Mouse (Mus musculus): Measurements from ENCODE around the gene Cdh18. TPM values are rescaled to one million over a fixed set of nuclear protein-coding genes. Genes with fewer than 3 reads are reported as not detected.
"Not testable (repeated sequence)": the region's sequence is repeated elsewhere in the genome, so short reads cannot be mapped to it uniquely, and the experiment has no call there.

Cdh18 gene
- polyA plus RNA-seq, 1 experiment, result not detected

DNA sequence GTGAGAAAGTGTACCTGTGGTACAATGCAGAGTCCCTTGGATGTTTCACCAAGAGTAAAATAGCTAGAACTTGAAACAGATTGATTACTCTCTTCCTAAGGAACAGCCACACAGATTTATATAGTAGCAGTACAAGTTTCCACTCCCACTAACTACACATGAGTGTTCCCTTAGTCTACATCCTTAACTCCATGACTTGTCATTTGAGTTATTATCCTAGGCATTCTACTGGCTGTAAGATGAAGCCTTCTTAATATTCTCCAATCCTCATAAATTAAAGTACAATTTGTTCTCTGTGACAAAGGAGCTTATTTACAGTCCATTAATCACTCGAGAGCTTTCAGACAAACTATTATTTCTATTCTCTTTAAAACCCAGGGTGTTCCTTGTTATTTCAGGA is 756.2 kb downstream of the Cdh18 start:
- TF ChIP-seq GATA1 (IDR thresholded peaks at IDR 0.05; ENCODE audit: borderline replicate concordance, low read length), result no peak
- Histone ChIP-seq H3K36me3 (replicated peaks; ENCODE audit: low read length) (no peaks in the 10 kb centered on the region), H3K27me3 (replicated peaks) (no peaks in the 10 kb centered on the region), H3K4me3 (replicated peaks) (no peak overlapping the region), H3K9me3 (no peaks in the 10 kb centered on the region), H3K4me1 (no peaks in the 10 kb centered on the region)

- TF ChIP-seq GATA1 (IDR thresholded peaks at IDR 0.05; ENCODE audit: borderline replicate concordance, low read length) (no peak), FLI1 (IDR thresholded peaks at IDR 0.05; ENCODE audit: low read length) (no peak)
- no peaks in the 10 kb centered on the region for H3K36me3 ChIP-seq (replicated peaks; ENCODE audit: low read length)
- no peaks in the 10 kb centered on the region for H3K27me3 ChIP-seq (replicated peaks)
- no peak overlapping the region for H3K4me3 ChIP-seq (replicated peaks)
- H3K9me3 ChIP-seq, result no peaks in the 10 kb centered on the region
- H3K4me1 ChIP-seq, result no peaks in the 10 kb centered on the region
Observed at GRCm38 (mm10) chr15:23316766-23317165, 767.9 kb downstream of the Cdh18 start.

GRCm38 (mm10) chr15:23317409-23317808 is 768.6 kb downstream of the Cdh18 start:
- no peaks in the 10 kb centered on the region for H3K27me3 ChIP-seq (replicated peaks)
- H3K4me3 ChIP-seq (replicated peaks), result no peak overlapping the region
- H3K9me3 ChIP-seq, result no peaks in the 10 kb centered on the region
- TF ChIP-seq FLI1 (IDR thresholded peaks at IDR 0.05; ENCODE audit: low read length) (no peak), GATA1 (IDR thresholded peaks at IDR 0.05; ENCODE audit: borderline replicate concordance, low read length) (no peak)
- H3K4me1 ChIP-seq, result no peaks in the 10 kb centered on the region
- no peaks in the 10 kb centered on the region for H3K36me3 ChIP-seq (replicated peaks; ENCODE audit: low read length)

DNA sequence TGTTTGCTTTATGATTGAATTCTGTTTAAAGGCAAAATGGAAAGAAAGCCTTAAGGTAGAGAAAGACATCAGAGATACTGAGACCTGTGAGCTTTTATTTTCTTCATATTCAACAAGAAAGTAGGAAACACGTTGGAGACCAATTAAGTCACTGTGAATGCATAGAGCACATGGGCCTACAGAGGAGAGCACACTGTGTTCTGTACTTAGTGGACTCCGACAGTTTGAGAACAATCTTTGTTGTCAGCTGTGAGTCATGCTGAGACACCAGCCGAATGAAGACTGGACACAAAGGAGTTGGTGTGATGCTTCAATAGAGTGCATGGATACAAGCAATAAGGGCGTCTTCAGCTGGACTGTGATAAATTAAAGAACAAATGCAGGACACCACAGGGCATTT is 791.5 kb downstream of the Cdh18 start:
- H3K9me3 ChIP-seq; H3K36me3 ChIP-seq (replicated peaks; ENCODE audit: low read length); H3K4me3 ChIP-seq (replicated peaks); H3K27me3 ChIP-seq (replicated peaks); H3K4me1 ChIP-seq: not testable (repeated sequence)

- H3K4me1 ChIP-seq, result no peaks in the 10 kb centered on the region
- TF ChIP-seq GATA1 (IDR thresholded peaks at IDR 0.05; ENCODE audit: borderline replicate concordance, low read length), result no peak
- no peak for TF ChIP-seq FLI1 (IDR thresholded peaks at IDR 0.05; ENCODE audit: low read length)
- no peak overlapping the region for H3K4me3 ChIP-seq (replicated peaks)
- no peaks in the 10 kb centered on the region for H3K27me3 ChIP-seq (replicated peaks)
- H3K9me3 ChIP-seq, result no peaks in the 10 kb centered on the region
- H3K36me3 ChIP-seq (replicated peaks; ENCODE audit: low read length), result no peaks in the 10 kb centered on the region
Observed at GRCm38 (mm10) chr15:23351078-23351477, 802.3 kb downstream of the Cdh18 start.

DNA sequence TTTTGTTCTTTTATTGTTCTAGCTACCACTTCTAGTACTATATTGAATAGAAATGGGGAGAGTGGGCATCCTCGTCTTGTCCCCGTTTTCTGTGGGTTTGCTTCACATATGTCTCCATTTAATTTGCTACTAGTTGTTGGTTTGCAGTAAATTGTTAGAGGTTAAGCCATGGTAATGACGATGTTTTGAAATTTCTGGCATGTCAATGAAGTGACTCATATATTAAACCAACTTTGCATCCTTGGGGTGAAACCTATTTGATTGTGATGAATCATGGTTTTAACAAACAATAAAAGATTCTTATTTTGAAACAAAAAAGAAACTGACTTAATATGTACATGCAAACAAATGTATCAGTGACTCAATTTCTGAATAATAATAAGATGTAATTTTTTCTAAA is 817.5 kb downstream of the Cdh18 start:
- Histone ChIP-seq H3K36me3 (replicated peaks; ENCODE audit: low read length) (no peaks in the 10 kb centered on the region), H3K4me3 (replicated peaks) (no peak overlapping the region), H3K9me3 (no peaks in the 10 kb centered on the region), H3K4me1 (no peaks in the 10 kb centered on the region), H3K27me3 (replicated peaks) (no peaks in the 10 kb centered on the region)
- no peak for TF ChIP-seq GATA1 (IDR thresholded peaks at IDR 0.05; ENCODE audit: borderline replicate concordance, low read length)
- TF ChIP-seq FLI1 (IDR thresholded peaks at IDR 0.05; ENCODE audit: low read length), result no peak

DNA sequence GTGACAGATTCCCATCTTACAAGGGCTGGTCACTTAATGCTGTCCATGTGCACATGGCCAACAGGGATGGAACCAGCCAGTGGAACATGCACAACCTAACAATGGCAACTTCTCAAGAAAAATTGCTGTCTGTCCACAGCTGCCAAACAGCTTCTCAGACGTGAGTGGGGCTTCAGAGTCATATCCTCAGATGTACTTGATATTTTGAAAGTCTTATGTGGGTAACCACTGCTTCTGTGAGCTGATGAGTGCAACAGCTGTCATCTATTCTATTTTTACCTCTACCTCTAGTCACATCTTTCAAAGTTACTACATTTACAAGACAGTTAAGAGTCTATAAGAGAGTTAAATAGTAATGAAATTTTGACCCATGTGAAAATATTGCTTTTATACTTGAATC is 818.9 kb downstream of the Cdh18 start:
- no peak for TF ChIP-seq GATA1 (IDR thresholded peaks at IDR 0.05; ENCODE audit: borderline replicate concordance, low read length)
- TF ChIP-seq FLI1 (IDR thresholded peaks at IDR 0.05; ENCODE audit: low read length), result no peak
- no peaks in the 10 kb centered on the region for H3K27me3 ChIP-seq (replicated peaks)
- H3K36me3 ChIP-seq (replicated peaks; ENCODE audit: low read length), result no peaks in the 10 kb centered on the region
- no peak overlapping the region for H3K4me3 ChIP-seq (replicated peaks)
- no peaks in the 10 kb centered on the region for H3K9me3 ChIP-seq
- no peaks in the 10 kb centered on the region for H3K4me1 ChIP-seq

- H3K4me3 ChIP-seq (replicated peaks), result no peak overlapping the region
- no peaks in the 10 kb centered on the region for H3K27me3 ChIP-seq (replicated peaks)
- no peaks in the 10 kb centered on the region for H3K4me1 ChIP-seq
- no peaks in the 10 kb centered on the region for H3K36me3 ChIP-seq (replicated peaks; ENCODE audit: low read length)
- no peaks in the 10 kb centered on the region for H3K9me3 ChIP-seq
- TF ChIP-seq GATA1 (IDR thresholded peaks at IDR 0.05; ENCODE audit: borderline replicate concordance, low read length) (no peak), FLI1 (IDR thresholded peaks at IDR 0.05; ENCODE audit: low read length) (no peak)
Observed at GRCm38 (mm10) chr15:23378016-23378750, 829.4 kb downstream of the Cdh18 start.

- H3K9me3 ChIP-seq, result no peaks in the 10 kb centered on the region
- no peaks in the 10 kb centered on the region for H3K4me1 ChIP-seq
- H3K27me3 ChIP-seq (replicated peaks), result no peaks in the 10 kb centered on the region
- H3K36me3 ChIP-seq (replicated peaks; ENCODE audit: low read length), result no peaks in the 10 kb centered on the region
- no peak overlapping the region for H3K4me3 ChIP-seq (replicated peaks)
- TF ChIP-seq FLI1 (IDR thresholded peaks at IDR 0.05; ENCODE audit: low read length) (no peak), GATA1 (IDR thresholded peaks at IDR 0.05; ENCODE audit: borderline replicate concordance, low read length) (no peak)
Observed at GRCm38 (mm10) chr15:23385816-23386215, 837.0 kb downstream of the Cdh18 start.

DNA sequence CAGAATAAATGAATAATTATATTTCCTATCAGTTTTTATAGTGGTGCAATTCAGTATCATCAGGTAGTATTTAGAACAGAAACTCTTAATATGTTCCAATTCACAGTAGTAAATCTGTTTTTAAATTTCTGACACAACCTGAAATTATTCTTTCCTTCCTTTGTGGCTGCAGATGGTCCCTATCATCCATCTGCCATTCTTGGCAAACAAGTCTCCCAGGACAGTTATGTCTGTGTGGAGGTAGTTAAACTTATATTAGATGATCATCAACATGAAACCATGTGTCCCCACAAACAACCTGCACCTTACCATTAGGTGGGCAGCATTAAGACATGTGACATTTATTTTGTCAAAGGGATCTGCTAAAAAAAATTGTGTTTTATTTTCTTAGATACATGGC is 847.8 kb downstream of the Cdh18 start:
- no peak overlapping the region for H3K4me3 ChIP-seq (replicated peaks)
- no peaks in the 10 kb centered on the region for H3K36me3 ChIP-seq (replicated peaks; ENCODE audit: low read length)
- no peaks in the 10 kb centered on the region for H3K9me3 ChIP-seq
- no peak for TF ChIP-seq GATA1 (IDR thresholded peaks at IDR 0.05; ENCODE audit: borderline replicate concordance, low read length)
- TF ChIP-seq FLI1 (IDR thresholded peaks at IDR 0.05; ENCODE audit: low read length), result no peak
- H3K27me3 ChIP-seq (replicated peaks), result no peaks in the 10 kb centered on the region
- no peaks in the 10 kb centered on the region for H3K4me1 ChIP-seq

- H3K36me3 ChIP-seq (replicated peaks; ENCODE audit: low read length), result no peaks in the 10 kb centered on the region
- TF ChIP-seq FLI1 (IDR thresholded peaks at IDR 0.05; ENCODE audit: low read length), result no peak
- no peak for TF ChIP-seq GATA1 (IDR thresholded peaks at IDR 0.05; ENCODE audit: borderline replicate concordance, low read length)
- no peak overlapping the region for H3K4me3 ChIP-seq (replicated peaks)
- H3K4me1 ChIP-seq, result no peaks in the 10 kb centered on the region
- no peaks in the 10 kb centered on the region for H3K27me3 ChIP-seq (replicated peaks)
- H3K9me3 ChIP-seq, result no peaks in the 10 kb centered on the region
Observed at GRCm38 (mm10) chr15:23403792-23404191, 855.0 kb downstream of the Cdh18 start.

Data from megakaryocyte, embryonic 14.5 days (primary cell).